Mouse (Mus musculus): ENCODE results near the gene Cd5l.
"Not testable (repeated sequence)": the region's sequence is repeated elsewhere in the genome, so short reads cannot be mapped to it uniquely, and the experiment has no call there.

Gene Cd5l

DNA sequence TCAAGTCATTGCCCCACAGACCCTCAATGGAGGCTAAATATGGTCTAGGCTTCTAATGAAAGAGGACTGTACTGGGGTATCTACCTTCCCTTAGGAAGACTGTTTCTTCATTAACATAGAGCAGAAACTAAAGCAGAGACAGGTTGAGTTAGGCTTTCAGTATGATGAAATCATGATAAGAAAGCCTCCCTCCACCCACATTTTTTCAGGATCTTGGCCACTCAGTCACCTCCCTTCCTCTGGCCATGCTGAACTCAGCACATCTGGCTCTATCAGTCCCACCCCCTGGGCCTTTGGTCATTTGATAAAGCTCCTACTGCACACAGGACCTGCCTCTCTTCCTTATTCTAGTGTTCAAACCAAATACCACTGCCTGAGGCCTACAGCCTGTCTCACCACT lies at the start of gene Cd5l:
Cd5l (plus strand) TSS at position 301 of the 400 bp plus-strand sequence.
- no peak for DNase-seq (ENCODE audit: low read depth)

DNA sequence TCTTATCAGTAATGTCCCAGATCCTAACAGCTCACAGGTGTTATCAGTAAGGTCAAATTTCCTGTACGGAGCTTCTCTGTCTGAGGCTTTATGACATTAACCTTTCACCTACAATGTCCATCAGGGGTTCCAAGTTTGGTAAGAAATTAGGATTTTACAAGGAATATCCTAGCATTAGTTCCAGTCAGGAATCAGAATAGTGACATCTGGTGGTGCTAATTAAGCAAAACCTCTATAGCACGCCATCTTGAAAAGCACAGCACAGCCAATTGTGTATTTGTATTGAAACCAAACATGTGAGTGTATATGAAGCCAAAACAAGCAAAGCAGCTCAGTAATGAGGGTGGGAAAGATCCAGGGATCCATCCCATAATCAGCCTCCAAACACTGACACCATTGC lies 47.8 kb upstream of the Cd5l start:
- DNase-seq (ENCODE audit: low read depth) = no peak

DNA sequence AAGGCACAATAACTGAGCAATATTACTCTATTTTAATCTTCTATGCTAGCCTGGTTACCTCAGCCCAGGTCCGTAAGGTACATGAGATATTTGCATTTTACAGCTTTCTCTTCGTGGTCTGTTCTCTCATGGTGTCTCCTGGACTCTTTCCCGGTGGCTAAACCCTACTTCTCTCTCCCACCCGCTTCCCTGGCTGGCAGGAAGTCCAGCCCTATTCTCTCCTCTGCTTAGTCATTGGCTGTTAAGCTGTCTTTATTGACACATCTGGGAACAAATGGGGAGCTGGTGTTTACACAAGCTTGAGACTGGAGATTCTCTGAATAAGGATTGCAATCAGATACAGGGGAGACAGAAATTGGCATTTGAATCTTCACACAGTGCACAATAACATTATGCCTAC lies 35.1 kb upstream of the Cd5l start:
- no peak for DNase-seq (ENCODE audit: low read depth)

DNA sequence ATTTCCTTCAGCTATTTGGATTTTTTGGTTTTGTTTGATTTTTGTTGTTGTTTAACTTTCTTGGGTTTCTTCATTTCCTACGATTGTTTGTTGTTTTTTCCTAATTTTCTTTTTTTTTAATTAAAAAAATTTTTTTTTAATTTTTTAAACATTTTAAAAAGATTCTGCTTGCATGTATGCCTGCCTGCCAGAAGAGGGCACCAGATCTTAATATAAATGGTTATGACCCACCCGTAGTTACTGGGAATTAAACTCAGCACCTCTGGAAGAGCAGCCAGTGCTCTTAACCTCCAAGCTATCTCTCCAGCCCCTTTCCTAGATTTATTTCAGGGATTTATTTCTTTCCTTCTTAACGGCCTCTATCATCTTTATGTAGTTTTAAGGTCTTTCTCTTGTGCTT lies 33.9 kb upstream of the Cd5l start:
- no peak for DNase-seq (ENCODE audit: low read depth)

DNA sequence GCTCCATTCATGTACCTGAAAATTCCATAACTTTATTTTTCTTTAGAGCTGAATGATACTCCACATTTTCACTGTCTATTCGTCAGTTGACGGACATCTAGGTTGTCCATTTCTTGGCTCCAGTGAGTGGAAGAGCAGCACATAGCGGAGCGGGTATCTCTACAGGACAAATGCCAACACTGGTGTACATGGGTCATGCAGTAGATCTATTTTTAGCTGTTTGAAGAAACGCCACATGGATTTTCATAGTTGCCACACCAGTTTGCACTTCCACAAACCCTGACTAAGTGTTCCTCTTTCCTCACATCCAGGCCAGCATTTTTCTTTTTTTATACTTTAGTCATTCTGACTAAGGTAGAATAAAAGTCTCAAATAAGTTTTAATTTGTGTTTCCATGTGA lies 19.8 kb upstream of the Cd5l start:
- DNase-seq (ENCODE audit: low read depth) = no peak

DNA sequence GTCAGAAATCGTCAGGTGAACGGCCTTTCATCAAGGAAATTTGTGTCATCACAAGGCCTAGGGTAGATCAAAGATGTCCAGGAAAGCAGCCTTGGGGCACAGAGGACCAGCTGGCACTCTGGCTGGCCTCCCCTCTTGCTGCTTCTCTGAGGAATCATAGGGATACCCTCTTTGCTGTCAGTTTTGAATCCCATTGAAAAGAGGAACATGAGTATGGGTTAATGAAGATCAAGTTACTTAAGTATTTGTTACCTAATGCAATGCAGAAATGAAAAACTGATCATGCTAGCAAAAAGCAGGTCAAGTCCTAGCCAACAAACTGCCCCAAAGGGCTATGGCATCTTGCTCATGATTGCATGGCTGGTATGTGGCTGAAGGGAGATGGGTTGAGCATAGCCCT lies 6.7 kb upstream of the Cd5l start:
- DNase-seq (ENCODE audit: low read depth) = not testable (repeated sequence)

DNA sequence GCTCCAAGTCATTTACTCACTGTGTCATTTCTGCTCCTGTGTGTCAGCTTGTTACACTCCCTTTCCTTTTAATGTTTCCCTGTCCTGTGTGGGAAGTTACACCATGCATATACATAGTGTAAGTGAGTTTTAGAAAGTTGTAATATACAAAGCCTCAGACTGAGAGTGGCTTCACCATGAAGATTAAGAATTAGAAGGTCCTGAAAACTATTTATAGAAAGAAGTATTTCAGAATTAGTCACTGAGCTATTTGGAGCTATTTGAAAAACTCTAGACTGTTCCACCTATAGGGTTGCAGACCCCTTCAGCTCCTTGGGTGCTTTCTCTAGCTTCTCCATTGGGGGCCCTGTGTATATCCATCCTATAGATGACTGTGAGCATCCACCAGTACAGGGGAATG lies 1.5 kb downstream of the Cd5l start:
- no peak for DNase-seq (ENCODE audit: low read depth)

DNA sequence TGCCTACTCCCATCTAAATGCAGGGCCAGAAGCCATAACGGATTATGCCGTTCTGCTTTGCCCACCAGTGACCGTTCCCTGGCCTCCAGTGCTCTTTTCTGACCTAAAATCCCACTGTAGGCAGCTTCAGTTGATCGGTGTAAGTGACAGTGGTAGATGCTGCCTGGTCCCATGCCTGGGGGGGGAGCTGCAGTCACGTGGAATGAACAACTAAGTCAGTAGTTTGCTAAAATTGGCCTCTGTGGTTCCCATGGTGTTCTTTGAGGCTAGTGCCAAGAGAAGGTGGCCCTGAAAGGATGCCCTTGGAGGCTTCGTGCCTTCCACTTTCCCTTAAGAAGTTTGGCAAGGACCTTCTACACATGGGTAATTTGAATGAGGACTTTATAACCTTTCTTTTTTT lies 2.8 kb downstream of the Cd5l start:
- no peak for DNase-seq (ENCODE audit: low read depth)

DNA sequence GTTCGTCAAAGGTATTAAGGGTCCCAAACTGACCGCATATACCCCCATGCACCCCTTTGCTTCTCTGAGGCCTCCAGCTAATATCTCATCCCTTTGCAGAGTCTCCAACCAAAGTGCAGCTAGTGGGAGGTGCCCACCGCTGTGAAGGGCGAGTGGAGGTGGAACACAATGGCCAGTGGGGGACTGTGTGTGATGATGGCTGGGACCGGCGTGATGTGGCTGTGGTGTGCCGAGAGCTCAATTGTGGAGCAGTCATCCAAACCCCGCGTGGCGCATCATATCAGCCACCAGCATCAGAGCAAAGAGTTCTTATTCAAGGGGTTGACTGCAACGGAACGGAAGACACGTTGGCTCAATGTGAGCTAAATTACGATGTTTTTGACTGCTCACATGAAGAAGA lies 8.0 kb downstream of the Cd5l start:
- no peak for DNase-seq (ENCODE audit: low read depth)

DNA sequence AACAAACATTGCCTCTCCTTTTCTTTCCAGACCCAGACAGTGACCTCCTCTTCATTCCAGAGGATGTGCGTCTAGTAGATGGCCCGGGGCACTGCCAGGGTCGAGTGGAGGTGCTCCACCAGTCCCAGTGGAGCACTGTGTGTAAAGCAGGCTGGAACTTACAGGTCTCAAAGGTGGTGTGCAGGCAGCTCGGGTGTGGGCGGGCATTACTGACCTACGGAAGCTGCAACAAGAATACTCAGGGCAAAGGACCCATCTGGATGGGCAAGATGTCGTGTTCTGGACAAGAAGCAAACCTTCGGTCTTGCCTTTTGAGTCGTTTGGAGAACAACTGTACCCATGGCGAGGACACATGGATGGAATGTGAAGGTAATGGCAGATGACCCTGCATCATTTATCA lies 9.8 kb downstream of the Cd5l start:
- DNase-seq (ENCODE audit: low read depth) = no peak

DNA sequence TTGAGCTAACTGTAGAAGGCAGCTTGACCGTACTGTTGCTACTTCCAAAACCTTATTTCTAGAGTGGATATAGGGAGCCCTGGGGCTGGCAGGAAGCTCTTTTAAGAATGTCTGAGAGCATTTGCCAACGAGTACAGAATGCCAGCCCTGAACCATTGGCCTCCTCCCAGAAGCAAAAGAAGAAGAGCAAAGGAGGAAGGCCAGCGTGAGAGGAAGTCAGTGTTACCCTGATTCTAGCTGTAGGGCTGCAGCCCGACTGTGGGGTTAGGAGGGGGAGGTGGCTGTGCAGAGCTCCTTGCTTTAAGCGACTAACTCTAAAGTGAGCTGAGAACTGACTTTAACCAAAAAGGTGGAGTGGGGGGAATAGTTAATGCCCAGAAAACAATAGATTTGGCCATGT lies 11.5 kb downstream of the Cd5l start:
- no peak for DNase-seq (ENCODE audit: low read depth)

DNA sequence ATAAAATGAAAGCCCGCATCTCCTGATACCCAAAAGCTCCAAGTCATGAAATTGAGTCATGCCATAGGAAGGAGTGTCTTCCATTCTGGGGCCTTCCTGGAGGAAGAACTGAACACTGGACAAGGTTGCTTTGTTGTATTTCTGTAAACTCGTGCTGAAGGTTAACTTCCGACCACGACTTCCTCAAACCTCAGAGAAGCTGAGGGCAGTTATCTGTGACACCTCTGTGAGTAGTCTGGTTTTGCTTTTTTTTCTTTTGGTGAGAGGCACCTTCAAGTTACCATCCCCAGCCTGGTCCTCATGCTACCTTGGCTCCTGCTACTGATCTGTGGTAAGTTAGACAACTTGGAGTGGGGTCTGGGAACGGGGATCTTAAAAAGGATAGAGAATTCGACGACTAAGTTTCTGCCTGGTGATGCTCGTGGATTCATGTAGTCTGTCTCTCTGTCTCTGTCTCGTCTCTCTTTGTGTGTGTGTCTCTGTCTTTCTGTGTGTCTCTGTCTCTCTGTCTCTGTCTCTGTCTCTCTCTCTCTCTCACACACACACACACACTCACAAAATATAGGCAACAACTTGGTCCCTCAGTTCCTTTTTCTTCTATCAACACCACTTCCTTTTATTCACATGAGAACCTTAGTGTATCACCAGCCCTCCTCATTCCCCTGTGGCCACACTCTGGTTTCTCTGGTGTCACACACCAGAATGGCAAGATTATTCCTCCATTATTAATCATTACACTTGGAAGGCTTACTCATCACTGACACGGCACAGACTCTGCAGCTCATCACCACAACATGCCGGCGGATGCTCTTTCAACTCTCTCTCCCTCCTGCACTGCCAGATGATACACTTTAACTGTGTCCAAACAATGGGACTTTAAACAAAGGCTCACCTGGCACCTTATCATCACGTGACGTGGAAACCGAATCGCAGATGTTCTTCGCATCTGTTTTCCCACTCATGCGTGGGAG lies 18.8 kb downstream of the Cd5l start, which contains the start of gene Fcrl1:
Fcrl1 (plus strand) TSS at position 193 of the 971 bp plus-strand sequence.
- no peak for DNase-seq (ENCODE audit: low read depth)

DNA sequence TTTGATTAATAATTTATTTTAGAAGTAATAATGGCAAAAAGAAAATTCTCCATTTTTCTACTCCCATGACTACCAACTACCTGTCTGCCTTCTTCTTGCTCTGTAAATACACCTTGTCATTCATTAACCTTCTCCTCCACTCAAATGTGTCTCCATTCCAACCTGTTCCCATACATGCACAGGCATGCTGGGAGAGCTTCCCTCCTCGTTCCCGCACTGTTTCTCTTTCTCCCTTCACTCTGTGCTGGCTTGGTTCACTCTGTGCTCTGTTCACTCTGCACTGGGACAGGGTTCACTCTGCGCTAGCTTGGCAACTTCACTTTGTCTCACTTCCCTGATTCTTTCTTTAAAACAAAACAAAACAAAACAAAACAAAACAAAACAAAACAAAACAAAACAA lies 19.5 kb downstream of the Cd5l start:
- DNase-seq (ENCODE audit: low read depth) = no peak

DNA sequence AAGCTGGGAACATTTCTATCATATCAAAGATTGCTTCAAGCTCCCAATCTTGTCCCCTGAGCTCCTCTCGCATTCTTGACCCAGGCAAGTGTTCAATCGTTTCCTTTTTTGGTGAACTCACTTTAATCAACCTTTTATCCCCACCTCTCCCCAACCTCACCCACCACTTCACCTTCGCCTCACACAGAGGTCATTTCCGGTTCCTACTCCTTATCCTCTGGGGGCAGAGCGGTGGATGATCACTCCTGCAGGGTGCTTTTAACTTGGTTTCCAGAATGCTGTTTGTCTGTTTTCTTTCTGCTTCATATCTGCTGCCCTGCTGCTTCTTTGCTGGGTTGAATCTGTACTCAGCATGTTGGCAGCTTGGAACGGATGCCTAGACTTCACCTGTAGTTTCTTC lies 20.0 kb downstream of the Cd5l start:
- DNase-seq (ENCODE audit: low read depth) = no peak

DNA sequence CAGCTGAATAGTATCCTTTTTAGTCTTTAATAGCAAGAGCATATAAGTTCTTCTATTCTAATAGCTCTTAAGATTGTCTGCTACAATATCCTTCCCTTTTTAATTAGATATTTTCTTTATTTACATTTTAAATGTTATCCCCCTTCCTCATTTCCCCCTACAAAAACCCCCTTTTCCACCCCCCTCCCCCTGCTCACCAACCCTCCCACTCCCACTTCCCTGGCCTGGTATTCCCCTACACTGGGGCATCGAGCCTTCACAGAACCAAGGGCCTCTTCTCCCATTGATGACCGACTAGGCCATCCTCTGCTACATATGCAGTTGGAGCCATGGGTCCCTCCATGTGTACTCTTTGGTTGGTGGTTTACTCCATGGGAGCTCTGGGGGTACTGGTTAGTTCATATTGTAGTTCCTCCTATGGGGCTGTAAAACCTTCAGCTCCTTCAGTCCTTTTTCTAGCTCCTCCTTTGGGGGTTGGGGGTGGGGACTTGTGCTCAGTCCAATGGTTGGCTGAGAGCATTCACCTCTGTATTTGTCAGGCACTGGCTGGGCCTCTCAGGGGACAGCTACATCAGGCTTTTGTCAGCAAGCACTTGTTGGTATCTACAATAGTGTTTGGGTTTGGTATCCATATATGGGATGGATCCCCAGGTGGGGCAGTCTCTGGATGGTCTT lies 22.1 kb downstream of the Cd5l start:
- not testable (repeated sequence) for DNase-seq (ENCODE audit: low read depth)

DNA sequence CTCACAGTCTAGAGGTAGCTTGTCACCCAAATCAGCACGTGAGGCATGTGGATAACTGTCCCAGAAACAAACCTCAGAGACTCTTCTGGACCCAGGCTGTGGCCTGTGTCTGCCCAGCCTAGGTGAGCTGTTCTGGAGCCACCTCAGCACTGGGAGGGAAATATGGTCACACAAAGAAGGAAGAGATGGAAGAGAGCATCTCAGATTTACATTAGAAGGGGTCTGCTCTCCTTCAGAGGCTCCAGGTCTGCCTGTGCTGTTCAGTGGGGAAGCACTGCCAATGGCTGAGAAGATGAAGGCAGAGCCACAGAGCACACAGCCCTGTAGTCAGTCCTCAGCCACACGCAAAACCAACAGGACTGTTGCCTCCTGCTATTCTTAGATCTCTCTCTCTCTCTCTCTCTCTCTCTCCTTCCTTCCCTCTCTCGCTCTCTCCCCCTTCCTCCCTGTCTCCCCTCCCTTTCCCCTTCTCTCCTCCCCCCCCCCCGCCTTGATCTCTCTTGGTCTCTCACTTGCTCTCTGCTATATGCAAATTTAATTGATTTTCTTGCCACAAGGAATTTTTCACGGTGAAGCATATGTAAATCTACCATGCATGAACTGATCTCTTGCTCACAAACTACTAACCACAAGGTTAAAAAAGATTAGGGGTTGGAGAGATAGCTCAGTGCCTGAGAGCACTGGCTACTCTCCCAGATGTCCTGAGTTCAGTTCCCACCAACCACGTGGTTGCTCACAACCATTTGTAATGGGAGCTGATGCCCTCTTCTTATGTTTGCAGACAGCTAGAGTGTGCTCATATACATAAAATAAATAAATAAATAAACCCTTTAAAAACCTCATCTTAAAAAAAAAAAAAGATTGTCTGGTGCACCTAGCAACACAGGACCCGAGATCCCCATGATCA lies 24.4 kb downstream of the Cd5l start:
- DNase-seq (ENCODE audit: low read depth) = no peak

DNA sequence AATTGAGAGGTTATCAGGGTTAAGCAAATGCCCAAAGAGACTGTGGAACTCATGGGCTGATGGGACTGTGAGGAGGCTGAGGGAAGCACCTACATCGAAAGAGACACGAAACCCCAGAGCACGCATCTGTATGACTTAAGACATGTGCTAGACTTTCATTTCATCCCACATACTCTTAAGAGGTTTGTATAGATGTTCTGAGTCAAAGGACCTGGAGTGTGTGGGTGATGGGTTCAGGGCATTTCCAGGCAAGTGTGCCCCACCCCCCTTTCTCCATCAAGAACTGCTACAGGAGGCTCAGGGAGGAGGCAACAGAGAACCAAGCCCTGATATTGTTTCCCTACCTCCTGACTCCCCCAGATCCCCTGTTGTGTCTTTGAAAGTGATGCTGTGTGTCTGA lies 25.6 kb downstream of the Cd5l start:
- DNase-seq (ENCODE audit: low read depth) = no peak

DNA sequence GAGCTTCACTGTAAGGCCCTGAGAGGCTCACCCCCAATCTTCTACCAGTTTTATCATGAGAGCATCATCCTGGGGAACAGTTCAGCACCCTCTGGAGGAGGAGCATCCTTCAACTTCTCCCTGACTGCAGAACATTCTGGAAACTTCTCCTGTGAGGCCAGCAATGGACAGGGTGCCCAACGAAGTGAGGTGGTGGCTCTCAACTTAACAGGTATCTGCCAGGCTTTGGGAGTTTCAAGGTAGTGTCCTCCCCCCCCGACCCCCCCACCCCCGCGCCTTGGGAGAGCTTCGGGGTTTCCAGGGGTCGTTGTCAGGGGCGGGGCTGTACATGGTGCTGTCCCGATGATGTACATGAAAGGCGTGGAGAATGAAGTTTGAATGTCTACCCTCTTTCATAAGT lies 27.4 kb downstream of the Cd5l start:
- DNase-seq (ENCODE audit: low read depth) = no peak

DNA sequence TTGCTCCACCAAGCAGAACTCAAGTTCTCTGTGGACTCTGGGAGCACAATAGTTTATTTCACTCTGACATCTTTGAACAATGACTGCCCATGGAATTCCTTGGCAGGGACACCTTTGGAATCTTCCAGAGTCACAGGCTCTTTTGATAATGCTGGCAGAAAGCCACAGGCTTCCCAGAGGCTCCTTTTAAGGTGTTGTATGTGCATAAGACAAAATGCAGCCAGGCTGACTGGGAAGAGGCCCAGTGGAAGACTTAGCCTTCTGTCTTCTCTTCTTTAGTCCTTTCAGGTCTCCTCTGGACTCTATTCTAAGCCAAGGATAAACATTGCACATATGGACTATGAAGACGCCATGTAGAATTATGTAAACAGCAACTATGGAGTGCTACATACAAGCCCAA lies 33.3 kb downstream of the Cd5l start:
- DNase-seq (ENCODE audit: low read depth) = no peak

DNA sequence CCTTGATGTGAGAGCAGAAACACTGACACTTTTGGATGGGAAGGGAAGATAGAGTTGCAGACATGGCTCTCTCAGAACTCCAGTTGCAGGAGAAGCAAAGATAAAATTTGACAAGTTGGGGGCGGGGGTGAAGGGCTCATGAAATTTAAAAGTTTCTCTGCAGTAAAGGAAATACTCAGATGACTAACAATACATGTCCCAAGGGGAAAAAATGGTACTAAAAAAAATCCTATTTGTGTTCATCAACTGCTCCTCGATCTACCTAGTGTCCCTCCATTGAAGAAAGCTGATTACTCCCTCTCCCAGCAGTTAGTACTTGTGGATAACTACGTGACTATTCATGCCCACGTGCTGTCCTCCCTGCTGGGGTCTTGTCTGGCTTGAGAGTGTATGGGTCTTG lies 41.1 kb downstream of the Cd5l start:
- DNase-seq (ENCODE audit: low read depth) = no peak

DNA sequence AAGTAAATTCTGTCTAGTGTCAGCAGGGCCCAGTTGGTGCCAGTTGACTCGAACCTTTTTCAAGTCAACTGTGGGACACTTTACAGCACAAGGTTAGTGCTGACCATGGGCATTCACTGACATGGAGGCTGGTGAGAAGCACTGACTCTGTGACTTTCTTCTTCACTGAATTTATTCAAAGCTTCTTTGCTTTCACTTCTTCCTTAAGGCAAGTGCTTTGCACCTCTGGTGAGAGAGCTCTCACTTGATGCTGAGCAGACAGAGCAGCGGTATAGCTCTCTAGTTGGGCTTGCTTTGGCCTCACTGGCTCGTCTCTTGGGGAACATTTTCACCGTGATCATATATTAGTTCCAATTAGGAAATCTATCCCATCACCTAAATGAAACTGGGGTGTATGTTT lies 42.2 kb downstream of the Cd5l start:
- no peak for DNase-seq (ENCODE audit: low read depth)

DNA sequence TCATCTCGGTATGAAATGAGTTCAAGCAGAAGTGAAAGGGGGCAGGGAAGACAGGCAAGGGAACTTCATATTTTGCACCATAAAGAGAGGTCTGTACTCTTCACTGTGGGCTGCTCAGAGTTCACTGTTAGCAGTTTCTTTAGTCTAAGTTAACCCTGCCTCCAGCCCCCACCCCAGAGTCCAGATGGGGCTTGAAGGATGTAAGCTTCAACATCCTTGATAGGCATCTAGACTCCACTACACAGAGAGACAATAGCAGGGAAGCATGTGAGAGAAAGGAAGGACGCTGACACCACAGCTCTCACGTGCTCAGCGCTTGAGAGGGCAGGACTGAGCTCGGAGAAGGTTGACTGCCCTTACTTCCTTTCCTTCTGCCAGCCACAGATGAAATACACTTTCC lies 43.6 kb downstream of the Cd5l start:
- DNase-seq (ENCODE audit: low read depth) = no peak
